Mouse (Mus musculus): ENCODE results near the gene Asic1.

The Asic1 gene

GRCm38 (mm10) chr15:99670154-99670821 lies at the start of gene Asic1:
TSS of gene Asic1 (plus strand) at chr15:99670368.
- peak; percentile 58 for DNase-seq (ENCODE audit: low spot score)

GRCm38 (mm10) chr15:99622063-99622462 lies 48.1 kb upstream of the Asic1 start:
- DNase-seq (ENCODE audit: low spot score): no peak

- DNase-seq (ENCODE audit: low spot score): peak; percentile 52
Measured at GRCm38 (mm10) chr15:99631618-99632017, 38.5 kb upstream of the Asic1 start.

GRCm38 (mm10) chr15:99634702-99635101 lies 35.5 kb upstream of the Asic1 start:
- no peak for DNase-seq (ENCODE audit: low spot score)

GRCm38 (mm10) chr15:99637405-99638123 lies 32.6 kb upstream of the Asic1 start:
- DNase-seq (ENCODE audit: low spot score): no peak

- no peak for DNase-seq (ENCODE audit: low spot score)
Measured at GRCm38 (mm10) chr15:99638124-99638485, 32.1 kb upstream of the Asic1 start.

GRCm38 (mm10) chr15:99642622-99643021 lies 27.5 kb upstream of the Asic1 start:
- DNase-seq (ENCODE audit: low spot score): no peak

GRCm38 (mm10) chr15:99643832-99644231 lies 26.3 kb upstream of the Asic1 start:
- no peak for DNase-seq (ENCODE audit: low spot score)

- no peak for DNase-seq (ENCODE audit: low spot score)
Measured at GRCm38 (mm10) chr15:99644776-99645175, 25.4 kb upstream of the Asic1 start.

GRCm38 (mm10) chr15:99648326-99648725 lies 21.8 kb upstream of the Asic1 start:
- no peak for DNase-seq (ENCODE audit: low spot score)

GRCm38 (mm10) chr15:99649067-99649761 lies 21.0 kb upstream of the Asic1 start:
- no peak for DNase-seq (ENCODE audit: low spot score)

- DNase-seq (ENCODE audit: low spot score): no peak
Measured at GRCm38 (mm10) chr15:99650304-99650703, 19.9 kb upstream of the Asic1 start.

GRCm38 (mm10) chr15:99651163-99651872 lies 18.9 kb upstream of the Asic1 start, which contains the start of gene Racgap1:
TSS of gene Racgap1 (minus strand) at chr15:99651656.
- peak; percentile 99 for DNase-seq (ENCODE audit: low spot score)

- no peak for DNase-seq (ENCODE audit: low spot score)
Measured at GRCm38 (mm10) chr15:99651984-99652872, 17.9 kb upstream of the Asic1 start.

- DNase-seq (ENCODE audit: low spot score): peak; percentile 76
Measured at GRCm38 (mm10) chr15:99653291-99653690, 16.9 kb upstream of the Asic1 start.

- DNase-seq (ENCODE audit: low spot score): no peak
Measured at GRCm38 (mm10) chr15:99653876-99654275, 16.3 kb upstream of the Asic1 start.

- no peak for DNase-seq (ENCODE audit: low spot score)
Measured at GRCm38 (mm10) chr15:99655956-99656355, 14.2 kb upstream of the Asic1 start.

- DNase-seq (ENCODE audit: low spot score): no peak
Measured at GRCm38 (mm10) chr15:99658437-99658836, 11.7 kb upstream of the Asic1 start.

GRCm38 (mm10) chr15:99661121-99661830 lies 8.9 kb upstream of the Asic1 start:
- DNase-seq (ENCODE audit: low spot score): no peak

- DNase-seq (ENCODE audit: low spot score): no peak
Measured at GRCm38 (mm10) chr15:99662371-99662770, 7.8 kb upstream of the Asic1 start.
